Mouse (Mus musculus) thymus, adult 2 months (tissue): Measurements from ENCODE around the gene Pkn1.

Experiments
- CTCF ChIP-seq: fragments of 200-500 bp; IDR thresholded peaks from 2 replicates; pipeline ENCODE4 v1.5.1; 2012; ENCODE audit warnings: mild to moderate bottlenecking, control low read depth, low read length, moderate library complexity, borderline replicate concordance; ENCODE audit not compliant: control insufficient read depth, poor library complexity, insufficient read depth; ENCODE audit errors: extremely low read depth
- POLR2A ChIP-seq: fragments of 200-500 bp; IDR thresholded peaks from 2 replicates; pipeline ENCODE4 v1.6.1; 2012; ENCODE audit warnings: mild to moderate bottlenecking, low read length, control low read depth, moderate library complexity; ENCODE audit not compliant: control insufficient read depth, poor library complexity, insufficient read depth; ENCODE audit errors: extremely low read depth

GRCm38 (mm10) chr8:83681099-83681498 is 17.9 kb downstream of the Pkn1 start:
- no peak for TF ChIP-seq POLR2A
- TF ChIP-seq CTCF, result no peak
